Mouse (Mus musculus) forebrain, embryonic 14.5 days (tissue): ENCODE data around the gene 1500009C09Rik. TPM values are rescaled to one million over a fixed set of nuclear protein-coding genes. Genes with fewer than 3 reads are reported as not detected.

ENCODE experiments used
- ATAC-seq: fragments of 200-750 bp; cut with Nextera tagmentation; 2 replicates; pipeline ENCODE4 v1.8.0; 2017; ENCODE audit warnings: mild to moderate bottlenecking, moderate library complexity
- DNase-seq: peaks from one replicate; pipeline ENCODE4 v3.0.0-alpha.2; 2015; ENCODE audit warnings: low spot score
- H3K27ac ChIP-seq: fragments of 300-500 bp; sonication (generic); 2 replicates; pipeline ENCODE4 v1.5.1; 2014; ENCODE audit warnings: low read depth, mild to moderate bottlenecking, control low read depth, low read length, moderate library complexity
- H3K27me3 ChIP-seq: fragments of 300-500 bp; sonication (generic); replicated peaks from 2 replicates; pipeline ENCODE4 v1.6.1; 2014; ENCODE audit warnings: low read length, control low read depth, mixed read lengths; ENCODE audit not compliant: control insufficient read depth, insufficient read depth
- H3K36me3 ChIP-seq: fragments of 300-500 bp; sonication (generic); 2 replicates; pipeline ENCODE4 v1.6.1; 2014; ENCODE audit warnings: low read length, control low read depth; ENCODE audit not compliant: control insufficient read depth, insufficient read depth
- H3K4me1 ChIP-seq: fragments of 300-500 bp; sonication (generic); 2 replicates; pipeline ENCODE4 v1.6.1; 2014; ENCODE audit warnings: antibody characterized with exemption, low read length, control low read depth; ENCODE audit not compliant: control insufficient read depth, insufficient read depth
- H3K4me2 ChIP-seq: fragments of 300-500 bp; sonication (generic); 2 replicates; pipeline ENCODE4 v1.6.1; 2014; ENCODE audit warnings: mild to moderate bottlenecking, control low read depth, low read length
- H3K4me3 ChIP-seq: fragments of 300-500 bp; sonication (generic); 2 replicates; pipeline ENCODE4 v1.5.1; 2014; ENCODE audit warnings: low read depth, low read length, control low read depth
- H3K9ac ChIP-seq: fragments of 300-500 bp; sonication (generic); 2 replicates; pipeline ENCODE4 v1.6.1; 2014; ENCODE audit warnings: mild to moderate bottlenecking, low read length, control low read depth, moderate library complexity
- H3K9me3 ChIP-seq: fragments of 300-500 bp; sonication (generic); replicated peaks from 2 replicates; pipeline ENCODE4 v1.6.1; 2016; ENCODE audit warnings: low read length, control low read depth, mixed read lengths; ENCODE audit not compliant: control insufficient read depth
- WGBS: fragments of 180-500 bp; shearing (Covaris S2); extraction: QIAGEN DNeasy Blood & Tissue Kit; methylation state at CpG from one replicate; pipeline ENCODE4 v1.1.7; 2014; 5-methylcytosine and 5-hydroxymethylcytosine counted together
- polyA plus RNA-seq: library from polyadenylated mRNA; unstranded; fragments of >200 nt; fragmentation: Nextera tagmentation; extraction: Ambion mirVana; gene quantifications from 2 replicates; pipeline ENCODE4 v1.2.1, GENCODE M21; 2014

Gene 1500009C09Rik
- polyA plus RNA-seq, 1 experiment from 2014 or later, result 13.2 TPM

GRCm38 (mm10) chr15:82209295-82210050, 42.7 kb upstream of the 1500009C09Rik start:
- no peak for DNase-seq
- peaks cover 18% of the 10 kb centered on the region for H3K36me3 ChIP-seq
- H3K4me1 ChIP-seq, result peaks cover 23% of the 10 kb centered on the region
- peaks cover 70% of the 10 kb centered on the region for H3K27me3 ChIP-seq
- no peaks in the 10 kb centered on the region for H3K9me3 ChIP-seq
- H3K9ac ChIP-seq, result no peak overlapping the region
- H3K27ac ChIP-seq, result no peak overlapping the region
- H3K4me3 ChIP-seq, result no peak overlapping the region
- 76% methylated on average over 13 of the region's 13 CpGs for WGBS
- ATAC-seq, result no peak
- no peak overlapping the region for H3K4me2 ChIP-seq

DNA sequence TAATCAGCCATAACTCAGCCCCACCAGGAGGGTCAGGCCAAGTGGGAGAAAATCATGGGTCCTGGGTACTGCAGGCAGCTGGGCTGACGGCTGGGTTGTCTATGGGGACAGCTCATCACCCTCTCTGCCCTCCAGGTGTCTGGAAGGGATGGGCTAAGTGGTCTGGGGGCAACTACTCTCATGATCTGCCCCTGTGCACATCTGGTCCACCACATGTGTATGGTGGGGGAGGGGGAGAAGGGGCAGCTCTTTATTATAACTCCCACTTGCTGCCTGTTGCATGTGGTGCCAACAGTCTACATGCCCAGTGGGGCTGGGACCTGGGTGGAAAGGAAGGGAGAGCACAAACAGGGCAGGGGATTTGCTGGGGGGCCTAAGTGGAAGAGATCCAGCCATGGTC, 41.4 kb upstream of the 1500009C09Rik start:
- Histone ChIP-seq H3K4me3 (no peak overlapping the region), H3K27ac (no peak overlapping the region), H3K27me3 (peaks cover 81% of the 10 kb centered on the region), H3K36me3 (peaks cover 5% of the 10 kb centered on the region), H3K4me2 (no peak overlapping the region), H3K9ac (no peak overlapping the region), H3K4me1 (peaks cover 23% of the 10 kb centered on the region), H3K9me3 (no peaks in the 10 kb centered on the region)
- DNase-seq (no peak), ATAC-seq (no peak)
- WGBS, result 29% methylated on average over 1 of the region's 1 CpGs

- H3K4me2 ChIP-seq, result peak overlapping the region; percentile 65
- WGBS, result under 1% methylated on average over 11 of the region's 11 CpGs
- H3K4me3 ChIP-seq, result peak overlapping the region; percentile 36
- no peak overlapping the region for H3K9ac ChIP-seq
- peaks cover 24% of the 10 kb centered on the region for H3K4me1 ChIP-seq
- H3K27me3 ChIP-seq, result peaks cover 77% of the 10 kb centered on the region
- H3K9me3 ChIP-seq, result no peaks in the 10 kb centered on the region
- peaks cover under 1% of the 10 kb centered on the region for H3K36me3 ChIP-seq
- ATAC-seq (no peak), DNase-seq (no peak)
- no peak overlapping the region for H3K27ac ChIP-seq
Observed at GRCm38 (mm10) chr15:82211281-82211680, 40.9 kb upstream of the 1500009C09Rik start.

DNA sequence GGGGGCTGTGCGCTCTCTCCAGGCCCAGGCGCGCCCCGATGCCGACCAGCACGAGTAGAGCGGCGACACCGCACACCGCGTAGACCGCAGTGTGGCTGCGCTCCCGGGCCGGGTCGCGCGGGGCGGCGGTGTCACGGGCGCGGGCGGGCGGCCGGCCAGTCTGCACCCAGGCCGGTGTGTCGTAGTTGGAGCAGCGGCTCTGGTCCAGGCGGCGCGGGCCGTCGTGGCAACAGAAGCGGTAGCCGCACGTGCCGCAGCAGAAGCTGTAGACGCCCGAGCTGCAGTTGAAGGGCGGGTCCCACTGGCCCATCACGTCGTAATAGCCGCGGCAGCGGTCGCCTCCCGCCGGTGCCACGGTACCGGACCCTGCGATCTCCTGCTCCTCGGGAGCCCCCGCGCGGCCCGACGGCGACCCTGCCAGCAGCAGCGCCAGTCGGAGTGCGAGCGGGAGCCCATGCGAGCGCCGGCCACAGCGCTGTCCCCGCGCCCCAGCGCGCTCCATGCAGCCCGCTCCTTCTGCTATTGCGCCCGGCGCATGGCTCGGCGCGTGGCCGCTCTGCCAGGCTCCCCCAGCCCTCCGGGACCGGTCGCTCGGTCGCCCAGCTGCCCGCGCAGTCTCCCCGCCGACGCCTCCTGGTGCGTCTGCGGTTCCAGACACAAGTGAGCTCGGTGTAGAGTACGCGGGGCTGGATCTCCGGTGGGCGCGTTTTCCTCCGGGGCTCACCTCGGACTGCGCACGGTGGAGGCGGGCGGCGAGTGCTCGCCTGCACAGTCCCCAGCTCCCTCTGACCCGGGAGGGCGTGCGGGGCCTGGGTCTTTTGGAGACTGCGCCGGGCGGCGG, 40.1 kb upstream of the 1500009C09Rik start:
- ATAC-seq, result peak; percentile 49; the same call in 1 of the 2 replicates
- H3K27me3 ChIP-seq, result peaks cover 70% of the 10 kb centered on the region
- under 1% methylated on average over 78 of the region's 112 CpGs for WGBS

GRCm38 (mm10) chr15:82212752-82213063, 39.5 kb upstream of the 1500009C09Rik start, which contains the start of gene Shisa8:
Shisa8 (minus strand) TSS chr15:82212815.
- H3K4me3 ChIP-seq, result peak within 1 kb of the TSS; percentile 36
- H3K4me2 ChIP-seq, result peak within 1 kb of the TSS; percentile 65
- H3K4me1 ChIP-seq, result peaks cover 23% of the 10 kb centered on the region
- H3K9me3 ChIP-seq, result no peaks in the 10 kb centered on the region
- peaks cover 65% of the 10 kb centered on the region for H3K27me3 ChIP-seq
- ATAC-seq, result no peak
- peak within 1 kb of the TSS; percentile 41 for H3K9ac ChIP-seq
- DNase-seq, result no peak
- H3K36me3 ChIP-seq, result no peaks in the 10 kb centered on the region
- WGBS, result 0% methylated on average over 11 of the region's 34 CpGs
- H3K27ac ChIP-seq, result no peak within 1 kb of the TSS

More for the DNA sequence above, 40.1 kb upstream of the 1500009C09Rik start:
- Histone ChIP-seq H3K4me2 (peak overlapping the region; percentile 65), H3K9ac (peak overlapping the region; percentile 41), H3K4me1 (peaks cover 26% of the 10 kb centered on the region), H3K9me3 (no peaks in the 10 kb centered on the region), H3K27ac (no peak overlapping the region), H3K4me3 (peak overlapping the region; percentile 36), H3K36me3 (no peaks in the 10 kb centered on the region)
- no peak for DNase-seq

- DNase-seq, result no peak
- Histone ChIP-seq H3K9me3 (no peaks in the 10 kb centered on the region), H3K27ac (no peak overlapping the region), H3K4me2 (no peak overlapping the region), H3K36me3 (no peaks in the 10 kb centered on the region), H3K27me3 (peaks cover 60% of the 10 kb centered on the region), H3K9ac (no peak overlapping the region), H3K4me3 (no peak overlapping the region), H3K4me1 (peaks cover 20% of the 10 kb centered on the region)
- WGBS, result 10% methylated on average over 4 of the region's 4 CpGs
- ATAC-seq, result no peak
Observed at GRCm38 (mm10) chr15:82213222-82213621, 39.0 kb upstream of the 1500009C09Rik start.

GRCm38 (mm10) chr15:82215332-82216046, 36.7 kb upstream of the 1500009C09Rik start:
- H3K9me3 ChIP-seq, result no peaks in the 10 kb centered on the region
- no peak overlapping the region for H3K9ac ChIP-seq
- H3K27me3 ChIP-seq, result peaks cover 47% of the 10 kb centered on the region
- H3K27ac ChIP-seq, result no peak overlapping the region
- no peak overlapping the region for H3K4me3 ChIP-seq
- no peak for ATAC-seq
- H3K36me3 ChIP-seq, result no peaks in the 10 kb centered on the region
- WGBS, result 24% methylated on average over 11 of the region's 11 CpGs
- no peak for DNase-seq
- H3K4me2 ChIP-seq, result no peak overlapping the region
- H3K4me1 ChIP-seq, result peaks cover 23% of the 10 kb centered on the region

DNA sequence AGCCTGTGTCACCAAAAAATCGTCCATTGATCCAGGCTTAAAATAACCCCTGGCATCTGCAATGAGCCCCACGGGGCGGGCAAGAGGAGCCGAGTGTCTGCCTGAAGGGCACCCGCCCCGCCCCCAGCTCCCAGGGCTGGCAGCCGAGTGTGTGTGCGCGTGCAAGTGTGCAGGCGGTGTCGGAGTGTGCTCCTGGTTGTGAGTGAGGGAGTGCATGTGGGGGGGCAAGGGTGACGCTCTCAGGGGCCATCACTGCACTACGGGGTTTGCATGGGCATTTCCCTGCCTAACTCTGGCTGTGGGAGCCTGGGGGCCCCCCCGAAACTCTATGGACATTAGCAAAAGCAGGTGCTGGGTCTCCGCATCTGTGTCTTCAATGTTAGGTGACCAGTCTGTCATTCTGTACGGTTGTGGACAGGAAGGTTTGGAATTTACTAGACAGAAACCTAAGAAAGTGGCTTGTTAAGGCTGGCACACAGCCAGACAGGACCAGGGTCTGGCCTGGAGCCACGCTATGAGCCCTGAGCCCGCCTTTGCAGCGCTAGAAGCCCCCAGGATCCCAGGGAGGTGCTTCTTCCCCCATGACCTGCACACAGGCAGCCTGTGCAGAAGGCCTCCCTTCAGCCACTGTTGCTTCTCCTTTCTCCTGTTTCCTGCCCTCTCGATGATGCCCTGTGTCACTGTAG, 35.9 kb upstream of the 1500009C09Rik start:
- no peak overlapping the region; the same call in 1 of the 2 replicates for H3K27ac ChIP-seq
- H3K4me3 ChIP-seq, result no peak overlapping the region
- DNase-seq, result no peak
- H3K27me3 ChIP-seq, result peaks cover 39% of the 10 kb centered on the region
- H3K9ac ChIP-seq, result no peak overlapping the region; the same call in 1 of the 2 replicates
- 0 out of 2 replicates have a peak overlapping the region, but pooled peaks have one; percentile 5 for H3K4me2 ChIP-seq
- 27% methylated on average over 20 of the region's 20 CpGs for WGBS
- peaks cover 23% of the 10 kb centered on the region for H3K4me1 ChIP-seq
- no peaks in the 10 kb centered on the region for H3K36me3 ChIP-seq
- H3K9me3 ChIP-seq, result no peaks in the 10 kb centered on the region
- no peak for ATAC-seq
